Mouse (Mus musculus): ENCODE data around the gene Psme2. TPM values are rescaled to one million over a fixed set of nuclear protein-coding genes. Genes with fewer than 3 reads are reported as not detected.

Psme2 gene
- 308 and 312 TPM in 2 replicates for polyA plus RNA-seq (2015; fragmentation: Nextera tagmentation; extraction: Ambion mirVana)

- TF ChIP-seq CTCF (IDR thresholded peaks at IDR 0.05) = no peak
- TF ChIP-seq EP300 (IDR thresholded peaks at IDR 0.05) = no peak
- H3K4me1 ChIP-seq (ENCODE audit: insufficient read depth, low read depth, low read length) = peaks cover 10% of the 10 kb centered on the region
- peak within 1 kb of the TSS; percentile 88 for H3K9ac ChIP-seq (replicated peaks; ENCODE audit: low read depth)
- peak; percentile 100 for DNase-seq (ENCODE audit: low spot score)
- H3K27me3 ChIP-seq (replicated peaks; ENCODE audit: insufficient read depth, low read length) = no peaks in the 10 kb centered on the region
- WGBS = under 1% methylated on average over 22 of the region's 22 CpGs
- peaks cover 17% of the 10 kb centered on the region for H3K36me3 ChIP-seq (ENCODE audit: insufficient read depth, low read length)
- H3K4me2 ChIP-seq (replicated peaks; ENCODE audit: low read depth, low read length) = peak within 1 kb of the TSS; percentile 94
- ATAC-seq = peak; percentile 94
- peak within 1 kb of the TSS; percentile 91 for H3K4me3 ChIP-seq (ENCODE audit: low read depth, low read length)
- no peaks in the 10 kb centered on the region for H3K9me3 ChIP-seq (ENCODE audit: low read length)
- peak within 1 kb of the TSS; percentile 96 for H3K27ac ChIP-seq (ENCODE audit: low read length)
Observed at GRCm38 (mm10) chr14:55590748-55591330, at the start of gene Psme2. Gene Psme2, minus strand, starts transcription at chr14:55591113.

DNA sequence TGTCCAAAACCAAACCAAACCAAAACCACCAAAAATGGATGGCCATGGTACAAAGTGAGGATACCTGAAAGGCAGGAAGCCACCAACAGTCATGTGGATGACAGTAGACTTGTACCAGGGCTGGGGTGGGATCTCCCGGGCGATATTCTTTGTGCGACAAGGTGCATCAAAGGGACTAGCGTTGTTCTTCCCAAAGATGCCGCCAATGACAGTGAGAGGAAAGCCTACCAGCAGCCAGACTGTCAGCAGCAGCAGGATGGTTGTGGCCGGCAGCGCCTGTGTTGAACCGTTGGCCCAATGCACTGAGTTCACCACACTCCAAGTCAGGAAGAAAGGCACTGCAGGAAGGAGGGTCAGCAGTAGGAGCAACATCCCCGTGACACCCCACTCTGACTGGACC, 46.9 kb upstream of the Psme2 start, which contains the start of gene Gm49378:
Gene Gm49378 (minus strand): TSS at position 101 of the 400 bp plus-strand sequence.
- peaks cover 30% of the 10 kb centered on the region; the same call in 1 of the 2 replicates for H3K36me3 ChIP-seq (ENCODE audit: insufficient read depth, low read length)
- no peak within 1 kb of the TSS for H3K4me3 ChIP-seq (ENCODE audit: low read depth, low read length)
- WGBS = 89% methylated on average over 9 of the region's 9 CpGs
- no peak within 1 kb of the TSS for H3K27ac ChIP-seq (ENCODE audit: low read length)
- no peak for TF ChIP-seq EP300 (IDR thresholded peaks at IDR 0.05)
- TF ChIP-seq CTCF (IDR thresholded peaks at IDR 0.05) = no peak
- H3K9me3 ChIP-seq (ENCODE audit: low read length) = no peaks in the 10 kb centered on the region
- H3K4me1 ChIP-seq (ENCODE audit: insufficient read depth, low read depth, low read length) = peaks cover 3% of the 10 kb centered on the region; the same call in 1 of the 2 replicates
- ATAC-seq (no peak), DNase-seq (ENCODE audit: low spot score) (no peak)
- H3K27me3 ChIP-seq (replicated peaks; ENCODE audit: insufficient read depth, low read length) = no peaks in the 10 kb centered on the region
- H3K4me2 ChIP-seq (replicated peaks; ENCODE audit: low read depth, low read length) = no peak within 1 kb of the TSS
- H3K9ac ChIP-seq (replicated peaks; ENCODE audit: low read depth) = no peak within 1 kb of the TSS

DNA sequence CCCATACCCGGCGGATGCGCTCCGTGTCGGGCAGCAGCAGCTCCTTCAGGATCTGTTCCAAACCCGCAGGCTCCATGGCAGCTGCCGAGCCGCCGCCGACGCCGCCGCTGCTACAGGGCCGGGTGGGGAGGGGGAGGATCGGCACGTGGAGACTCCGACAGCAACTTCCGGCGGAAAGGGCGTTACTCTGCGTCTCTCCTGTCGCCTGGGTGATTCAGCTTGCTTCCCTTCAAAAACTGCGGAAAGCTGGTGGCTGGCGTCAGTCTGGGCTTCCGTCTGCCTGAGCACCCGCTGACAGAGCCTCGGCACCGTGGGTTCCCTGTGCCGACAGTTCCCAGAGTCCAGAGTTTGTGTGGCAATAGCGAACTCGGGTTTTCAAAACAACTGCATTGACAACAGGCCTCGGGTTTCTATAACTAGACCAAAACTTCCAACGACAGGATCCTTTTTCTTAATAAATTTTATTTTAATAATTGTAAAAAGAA, 44.7 kb upstream of the Psme2 start, which contains the start of gene Ipo4:
Gene Ipo4 (minus strand): TSS at position 435 of the 485 bp plus-strand sequence.
- 2% methylated on average over 33 of the region's 33 CpGs for WGBS
- DNase-seq (ENCODE audit: low spot score) = peak; percentile 97
- H3K27ac ChIP-seq (ENCODE audit: low read length) = peak within 1 kb of the TSS; percentile 39; the same call in 1 of the 2 replicates

GRCm38 (mm10) chr14:55634874-55635522, 44.1 kb upstream of the Psme2 start:
- Histone ChIP-seq H3K4me3 (ENCODE audit: low read depth, low read length) (peak overlapping the region; percentile 54), H3K4me2 (replicated peaks; ENCODE audit: low read depth, low read length) (peak overlapping the region; percentile 92), H3K9me3 (ENCODE audit: low read length) (no peaks in the 10 kb centered on the region), H3K27me3 (replicated peaks; ENCODE audit: insufficient read depth, low read length) (no peaks in the 10 kb centered on the region), H3K4me1 (ENCODE audit: insufficient read depth, low read depth, low read length) (peaks cover 3% of the 10 kb centered on the region; the same call in 1 of the 2 replicates), H3K27ac (ENCODE audit: low read length) (peak overlapping the region; percentile 39; the same call in 1 of the 2 replicates), H3K36me3 (ENCODE audit: insufficient read depth, low read length) (peaks cover 29% of the 10 kb centered on the region; the same call in 1 of the 2 replicates), H3K9ac (replicated peaks; ENCODE audit: low read depth) (peak overlapping the region; percentile 50)
- TF ChIP-seq EP300 (IDR thresholded peaks at IDR 0.05) (no peak), CTCF (IDR thresholded peaks at IDR 0.05) (no peak)
- ATAC-seq (peak; percentile 51; the same call in 1 of the 2 replicates), DNase-seq (ENCODE audit: low spot score) (no peak)
- WGBS = 5% methylated on average over 23 of the region's 23 CpGs

More for the DNA sequence above, 44.7 kb upstream of the Psme2 start, which contains the start of gene Ipo4:
- TF ChIP-seq EP300 (IDR thresholded peaks at IDR 0.05) (no peak), CTCF (IDR thresholded peaks at IDR 0.05) (no peak)
- Histone ChIP-seq H3K4me2 (replicated peaks; ENCODE audit: low read depth, low read length) (peak within 1 kb of the TSS; percentile 92), H3K36me3 (ENCODE audit: insufficient read depth, low read length) (peaks cover 35% of the 10 kb centered on the region; the same call in 1 of the 2 replicates), H3K27me3 (replicated peaks; ENCODE audit: insufficient read depth, low read length) (no peaks in the 10 kb centered on the region), H3K9ac (replicated peaks; ENCODE audit: low read depth) (peak within 1 kb of the TSS; percentile 50), H3K9me3 (ENCODE audit: low read length) (no peaks in the 10 kb centered on the region), H3K4me1 (ENCODE audit: insufficient read depth, low read depth, low read length) (peaks cover 3% of the 10 kb centered on the region; the same call in 1 of the 2 replicates), H3K4me3 (ENCODE audit: low read depth, low read length) (peak within 1 kb of the TSS; percentile 54)
- ATAC-seq = peak; percentile 98

DNA sequence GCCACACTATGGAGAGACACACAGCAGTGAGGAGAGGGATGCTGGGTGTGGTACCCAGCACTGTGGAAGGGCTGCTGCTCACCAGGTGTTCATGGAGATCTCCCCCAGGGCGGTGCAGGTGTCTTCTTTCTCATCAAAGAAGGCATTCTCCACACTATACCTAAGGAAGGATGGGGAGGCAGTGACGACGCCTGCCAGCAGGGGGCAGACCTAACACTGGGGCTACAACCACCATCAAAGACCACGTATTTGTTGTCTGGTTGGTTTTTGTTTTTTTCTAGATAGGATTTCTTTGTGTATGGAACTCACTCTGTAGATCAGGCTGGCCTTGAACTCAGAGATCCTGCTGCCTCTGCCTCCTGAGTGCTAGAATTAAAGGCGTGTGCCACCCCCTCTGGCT, 38.4 kb upstream of the Psme2 start:
- Histone ChIP-seq H3K4me3 (ENCODE audit: low read depth, low read length) (no peak overlapping the region), H3K27ac (ENCODE audit: low read length) (no peak overlapping the region), H3K4me1 (ENCODE audit: insufficient read depth, low read depth, low read length) (no peaks in the 10 kb centered on the region), H3K9me3 (ENCODE audit: low read length) (no peaks in the 10 kb centered on the region), H3K36me3 (ENCODE audit: insufficient read depth, low read length) (peaks cover 14% of the 10 kb centered on the region; the same call in 1 of the 2 replicates), H3K9ac (replicated peaks; ENCODE audit: low read depth) (no peak overlapping the region), H3K27me3 (replicated peaks; ENCODE audit: insufficient read depth, low read length) (no peaks in the 10 kb centered on the region), H3K4me2 (replicated peaks; ENCODE audit: low read depth, low read length) (no peak overlapping the region)
- WGBS = 50% methylated on average over 5 of the region's 5 CpGs
- ATAC-seq (0 out of 2 replicates have a peak, but pooled peaks have one; percentile 13), DNase-seq (ENCODE audit: low spot score) (no peak)
- TF ChIP-seq EP300 (IDR thresholded peaks at IDR 0.05) (no peak), CTCF (IDR thresholded peaks at IDR 0.05) (peak; percentile 86)

All from lung, postnatal 0 days (tissue).